Mouse (Mus musculus): Measurements from ENCODE around the gene Cped1. TPM values are rescaled to one million over a fixed set of nuclear protein-coding genes. Genes with fewer than 3 reads are reported as not detected.

Gene Cped1
- polyA plus RNA-seq, 1 experiment from 2014 or later: 22.5 TPM

DNA sequence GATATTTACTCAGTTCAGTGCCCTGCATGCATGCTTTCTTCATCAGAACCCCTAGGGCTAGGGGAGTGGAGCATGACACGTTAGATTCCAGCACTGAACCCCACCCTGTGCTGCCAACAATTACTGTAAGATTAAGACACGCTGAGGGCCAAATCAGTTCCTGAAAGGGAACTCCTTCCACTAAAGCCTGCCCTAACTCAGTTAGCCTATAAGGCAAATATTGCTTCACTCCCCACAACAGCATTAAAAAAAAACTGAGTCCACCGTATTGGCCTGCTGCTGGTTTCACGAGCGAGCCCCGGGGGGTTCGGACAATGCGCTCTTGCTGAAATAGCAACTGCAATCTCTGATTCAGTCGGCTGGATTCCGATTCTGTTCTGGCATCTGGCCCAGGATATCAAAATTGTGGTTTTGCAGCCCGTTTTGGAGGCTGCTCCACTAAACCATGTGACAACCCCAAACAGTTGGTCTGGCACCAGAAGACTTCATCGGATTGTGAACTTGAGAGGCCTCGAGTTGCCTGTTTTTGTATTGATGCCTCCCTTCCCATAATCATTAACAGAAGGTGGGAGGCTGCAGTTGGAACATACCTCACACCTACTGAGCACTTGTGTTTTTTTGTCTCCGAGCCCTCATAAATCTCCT is 294.6 kb downstream of the Cped1 start:
- H3K9me3 ChIP-seq (ENCODE audit: control insufficient read depth, low read length): no peaks in the 10 kb centered on the region
- no peak overlapping the region for H3K4me2 ChIP-seq (replicated peaks; ENCODE audit: low read depth, low read length)
- 64% methylated on average over 14 of the region's 14 CpGs for WGBS
- DNase-seq (ENCODE audit: low spot score) (no peak), ATAC-seq (ENCODE audit: low FRiP score) (no peak)
- H3K27ac ChIP-seq (ENCODE audit: low read depth, low read length): no peak overlapping the region
- H3K4me1 ChIP-seq (replicated peaks; ENCODE audit: control insufficient read depth, insufficient read depth, low read length): no peaks in the 10 kb centered on the region
- H3K4me3 ChIP-seq (ENCODE audit: low read depth, low read length): no peak overlapping the region
- no peak overlapping the region for H3K9ac ChIP-seq (ENCODE audit: low read depth, low read length)
- no peaks in the 10 kb centered on the region for H3K36me3 ChIP-seq (ENCODE audit: control insufficient read depth, insufficient read depth, low read length)
- no peaks in the 10 kb centered on the region for H3K27me3 ChIP-seq (ENCODE audit: control insufficient read depth, insufficient read depth, low read length)

DNA sequence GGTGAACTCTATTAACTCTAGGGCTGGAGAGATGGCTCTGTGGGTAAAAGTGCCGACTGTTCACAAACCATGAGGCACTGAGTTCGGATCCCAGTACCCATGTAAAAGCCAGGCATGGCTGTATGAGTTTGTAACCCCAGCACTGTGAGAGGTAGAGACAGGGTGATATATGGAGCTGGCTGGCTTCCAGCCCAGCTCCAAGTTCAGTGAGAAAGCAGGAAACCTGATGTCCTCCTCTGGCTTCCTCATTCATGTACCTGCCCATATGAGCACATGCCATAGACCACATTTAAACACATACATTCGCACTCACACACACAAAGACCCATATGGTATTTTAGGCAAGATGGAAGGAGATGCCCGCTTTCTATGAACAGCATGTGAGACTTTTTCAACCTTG is 296.7 kb downstream of the Cped1 start:
- no peak overlapping the region for H3K27ac ChIP-seq (ENCODE audit: low read depth, low read length)
- DNase-seq (ENCODE audit: low spot score) (no peak), ATAC-seq (ENCODE audit: low FRiP score) (no peak)
- peaks cover 8% of the 10 kb centered on the region; the same call in 1 of the 2 replicates for H3K27me3 ChIP-seq (ENCODE audit: control insufficient read depth, insufficient read depth, low read length)
- no peak overlapping the region for H3K4me2 ChIP-seq (replicated peaks; ENCODE audit: low read depth, low read length)
- no peaks in the 10 kb centered on the region for H3K4me1 ChIP-seq (replicated peaks; ENCODE audit: control insufficient read depth, insufficient read depth, low read length)
- WGBS: 88% methylated on average over 4 of the region's 4 CpGs
- H3K4me3 ChIP-seq (ENCODE audit: low read depth, low read length): no peak overlapping the region
- H3K9me3 ChIP-seq (ENCODE audit: control insufficient read depth, low read length): no peaks in the 10 kb centered on the region
- H3K36me3 ChIP-seq (ENCODE audit: control insufficient read depth, insufficient read depth, low read length): no peaks in the 10 kb centered on the region
- no peak overlapping the region for H3K9ac ChIP-seq (ENCODE audit: low read depth, low read length)

DNA sequence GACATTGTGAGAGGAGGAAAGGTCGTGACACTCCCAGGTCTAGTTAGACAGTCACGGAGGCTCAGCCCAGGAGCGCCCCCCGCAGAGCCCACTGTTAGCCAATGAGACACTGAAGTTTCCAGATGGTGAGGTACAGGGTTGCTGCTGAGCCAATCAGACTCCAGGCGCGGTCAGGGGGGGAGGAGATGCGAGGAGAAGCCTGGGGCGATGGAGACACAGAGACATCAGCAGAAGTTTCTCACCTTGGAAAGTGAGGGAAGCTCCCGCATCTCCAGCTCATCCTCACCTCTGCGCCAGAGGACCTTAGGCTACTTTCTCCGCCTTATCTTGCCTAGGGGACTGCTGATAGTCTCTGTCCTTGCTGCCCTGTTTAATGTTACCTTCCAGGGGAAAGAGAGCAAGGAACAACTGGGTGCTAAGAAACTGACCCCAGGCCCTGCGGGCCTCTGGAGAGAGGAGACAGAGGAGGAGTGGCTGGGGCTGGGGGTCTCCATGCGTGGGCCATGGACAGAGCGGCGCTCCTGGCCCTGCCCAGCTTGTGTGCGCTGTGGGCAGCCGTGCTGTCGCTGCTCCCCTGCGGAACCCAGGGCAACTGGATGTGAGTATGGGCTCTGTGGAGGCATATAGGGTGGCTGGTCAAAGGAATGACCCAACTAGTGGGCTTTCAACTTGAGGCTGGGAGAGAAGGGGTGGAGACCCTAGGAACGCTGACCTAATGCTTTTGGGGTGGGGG is 302.5 kb downstream of the Cped1 start, which contains the start of gene Wnt16:
Gene Wnt16 (plus strand): TSS at position 224 of the 733 bp plus-strand sequence.
- Histone ChIP-seq H3K4me1 (replicated peaks; ENCODE audit: control insufficient read depth, insufficient read depth, low read length) (peaks cover 10% of the 10 kb centered on the region; the same call in 1 of the 2 replicates), H3K4me3 (ENCODE audit: low read depth, low read length) (peak within 1 kb of the TSS; percentile 37), H3K9ac (ENCODE audit: low read depth, low read length) (no peak within 1 kb of the TSS), H3K9me3 (ENCODE audit: control insufficient read depth, low read length) (no peaks in the 10 kb centered on the region), H3K27me3 (ENCODE audit: control insufficient read depth, insufficient read depth, low read length) (peaks cover 40% of the 10 kb centered on the region), H3K27ac (ENCODE audit: low read depth, low read length) (no peak within 1 kb of the TSS), H3K36me3 (ENCODE audit: control insufficient read depth, insufficient read depth, low read length) (no peaks in the 10 kb centered on the region), H3K4me2 (replicated peaks; ENCODE audit: low read depth, low read length) (peak within 1 kb of the TSS; percentile 73)
- ATAC-seq (ENCODE audit: low FRiP score) (peak; percentile 79), DNase-seq (ENCODE audit: low spot score) (peak; percentile 44)
- 2% methylated on average over 20 of the region's 20 CpGs for WGBS

DNA sequence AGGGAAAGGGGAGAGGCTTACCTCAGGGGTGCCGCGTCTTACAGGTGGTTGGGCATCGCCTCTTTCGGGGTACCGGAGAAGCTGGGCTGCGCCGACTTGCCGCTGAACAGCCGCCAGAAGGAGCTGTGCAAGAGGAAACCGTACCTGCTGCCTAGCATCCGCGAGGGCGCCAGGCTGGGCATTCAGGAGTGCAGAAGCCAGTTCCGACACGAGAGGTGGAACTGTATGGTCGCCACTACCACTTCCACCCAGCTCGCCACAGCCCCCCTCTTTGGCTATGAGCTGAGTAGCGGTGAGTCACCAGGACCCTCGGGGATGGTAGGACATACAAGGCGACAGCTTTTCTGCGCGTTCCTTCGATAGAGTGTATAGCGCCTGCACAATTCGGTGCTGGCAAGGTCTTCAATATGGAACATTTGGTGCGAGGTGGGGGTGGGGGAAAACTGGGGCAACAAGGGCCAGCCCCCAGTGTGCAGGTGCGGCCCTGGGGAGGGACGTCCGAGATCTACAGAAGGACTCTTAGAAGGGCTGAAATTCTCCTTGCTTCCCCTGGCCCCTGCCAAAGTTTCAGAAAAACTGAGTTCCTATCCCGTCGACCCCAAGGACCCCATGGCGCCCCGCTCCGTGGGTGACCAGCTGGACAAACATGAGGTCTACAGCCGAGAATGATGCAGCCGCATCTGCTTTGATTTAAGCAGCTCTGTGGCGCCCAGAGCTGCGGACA is 303.2 kb downstream of the Cped1 start:
- DNase-seq (ENCODE audit: low spot score) (peak; percentile 59), ATAC-seq (ENCODE audit: low FRiP score) (peak; percentile 78)
- Histone ChIP-seq H3K27ac (ENCODE audit: low read depth, low read length) (no peak overlapping the region), H3K9me3 (ENCODE audit: control insufficient read depth, low read length) (no peaks in the 10 kb centered on the region), H3K27me3 (ENCODE audit: control insufficient read depth, insufficient read depth, low read length) (peaks cover 40% of the 10 kb centered on the region), H3K36me3 (ENCODE audit: control insufficient read depth, insufficient read depth, low read length) (no peaks in the 10 kb centered on the region), H3K4me1 (replicated peaks; ENCODE audit: control insufficient read depth, insufficient read depth, low read length) (peaks cover 10% of the 10 kb centered on the region; the same call in 1 of the 2 replicates), H3K9ac (ENCODE audit: low read depth, low read length) (no peak overlapping the region), H3K4me2 (replicated peaks; ENCODE audit: low read depth, low read length) (peak overlapping the region; percentile 73), H3K4me3 (ENCODE audit: low read depth, low read length) (peak overlapping the region; percentile 37)
- WGBS: under 1% methylated on average over 38 of the region's 38 CpGs

DNA sequence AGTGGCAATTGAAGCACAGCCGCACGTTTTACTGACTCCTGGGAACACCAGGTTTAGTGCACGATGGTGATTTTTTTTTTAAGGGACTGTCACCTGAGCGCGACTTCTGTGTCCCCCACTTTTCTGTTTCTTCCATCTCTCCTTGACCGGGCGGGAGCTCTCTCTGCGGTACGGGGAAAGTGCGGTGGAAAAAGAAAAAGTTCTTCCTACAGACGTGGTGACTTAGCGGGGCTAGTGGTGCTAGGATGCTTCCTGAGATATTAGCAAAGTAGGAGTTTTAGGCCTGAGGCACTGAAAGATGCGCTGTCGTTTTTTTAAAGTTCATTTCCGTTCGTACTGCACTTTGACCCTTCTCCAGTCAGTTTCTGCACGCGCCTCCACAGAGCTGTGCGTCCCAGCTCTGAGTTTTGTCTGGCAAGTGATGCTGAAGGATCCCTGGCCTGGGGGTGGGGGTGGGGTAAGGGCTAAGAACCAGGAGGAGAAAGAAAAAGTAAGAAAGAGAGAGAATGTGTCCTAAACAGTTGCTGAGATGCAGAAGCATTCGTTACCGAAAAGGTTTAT is 303.8 kb downstream of the Cped1 start:
- Histone ChIP-seq H3K4me2 (replicated peaks; ENCODE audit: low read depth, low read length) (peak overlapping the region; percentile 73), H3K27me3 (ENCODE audit: control insufficient read depth, insufficient read depth, low read length) (peaks cover 40% of the 10 kb centered on the region), H3K36me3 (ENCODE audit: control insufficient read depth, insufficient read depth, low read length) (no peaks in the 10 kb centered on the region), H3K27ac (ENCODE audit: low read depth, low read length) (no peak overlapping the region), H3K4me3 (ENCODE audit: low read depth, low read length) (peak overlapping the region; percentile 37), H3K9ac (ENCODE audit: low read depth, low read length) (no peak overlapping the region), H3K4me1 (replicated peaks; ENCODE audit: control insufficient read depth, insufficient read depth, low read length) (peaks cover 10% of the 10 kb centered on the region; the same call in 1 of the 2 replicates), H3K9me3 (ENCODE audit: control insufficient read depth, low read length) (no peaks in the 10 kb centered on the region)
- WGBS: 3% methylated on average over 21 of the region's 21 CpGs
- ATAC-seq (ENCODE audit: low FRiP score): no peak
- peak; percentile 34 for DNase-seq (ENCODE audit: low spot score)

DNA sequence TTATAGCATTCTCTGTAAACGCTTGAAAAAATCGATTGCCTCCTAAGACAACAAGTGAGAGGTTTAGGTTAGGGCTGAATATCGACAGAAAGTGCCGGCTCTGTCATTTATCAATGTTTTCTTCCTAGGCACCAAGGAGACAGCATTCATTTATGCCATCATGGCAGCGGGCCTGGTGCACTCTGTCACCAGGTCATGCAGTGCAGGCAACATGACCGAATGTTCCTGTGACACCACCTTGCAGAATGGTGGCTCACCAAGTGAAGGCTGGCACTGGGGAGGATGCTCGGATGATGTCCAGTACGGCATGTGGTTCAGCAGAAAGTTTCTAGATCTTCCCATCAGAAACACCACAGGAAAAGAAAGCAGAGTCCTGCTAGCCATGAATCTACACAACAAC is 305.1 kb downstream of the Cped1 start:
- H3K27ac ChIP-seq (ENCODE audit: low read depth, low read length): no peak overlapping the region
- H3K36me3 ChIP-seq (ENCODE audit: control insufficient read depth, insufficient read depth, low read length): no peaks in the 10 kb centered on the region
- H3K9ac ChIP-seq (ENCODE audit: low read depth, low read length): no peak overlapping the region
- ATAC-seq (ENCODE audit: low FRiP score): no peak
- H3K27me3 ChIP-seq (ENCODE audit: control insufficient read depth, insufficient read depth, low read length): peaks cover 43% of the 10 kb centered on the region
- peaks cover 10% of the 10 kb centered on the region; the same call in 1 of the 2 replicates for H3K4me1 ChIP-seq (replicated peaks; ENCODE audit: control insufficient read depth, insufficient read depth, low read length)
- DNase-seq (ENCODE audit: low spot score): no peak
- H3K4me3 ChIP-seq (ENCODE audit: low read depth, low read length): no peak overlapping the region
- WGBS: 74% methylated on average over 8 of the region's 8 CpGs
- H3K4me2 ChIP-seq (replicated peaks; ENCODE audit: low read depth, low read length): no peak overlapping the region
- no peaks in the 10 kb centered on the region for H3K9me3 ChIP-seq (ENCODE audit: control insufficient read depth, low read length)

DNA sequence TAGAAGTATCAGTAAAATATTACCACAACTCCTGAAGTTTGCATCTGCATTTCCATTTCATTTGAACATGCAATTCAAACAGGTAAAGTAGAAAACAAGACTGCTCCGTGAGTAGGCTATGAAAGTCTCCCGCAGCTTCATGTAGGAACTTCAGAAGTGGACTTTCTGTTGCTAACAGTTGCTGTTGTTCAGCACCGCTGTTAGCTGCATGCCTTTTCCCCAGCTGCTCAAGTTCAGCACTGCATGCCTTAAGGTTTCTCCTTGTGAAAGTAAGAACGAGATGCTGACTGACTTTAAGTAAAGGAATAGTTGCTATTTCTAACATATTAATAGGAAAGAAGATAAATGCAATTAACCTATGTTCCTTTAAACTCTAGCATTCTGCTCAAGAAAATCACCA is 306.3 kb downstream of the Cped1 start:
- H3K27me3 ChIP-seq (ENCODE audit: control insufficient read depth, insufficient read depth, low read length): peaks cover 38% of the 10 kb centered on the region
- H3K36me3 ChIP-seq (ENCODE audit: control insufficient read depth, insufficient read depth, low read length): no peaks in the 10 kb centered on the region
- no peak overlapping the region for H3K9ac ChIP-seq (ENCODE audit: low read depth, low read length)
- peaks cover 10% of the 10 kb centered on the region; the same call in 1 of the 2 replicates for H3K4me1 ChIP-seq (replicated peaks; ENCODE audit: control insufficient read depth, insufficient read depth, low read length)
- WGBS: 35% methylated on average over 4 of the region's 4 CpGs
- H3K9me3 ChIP-seq (ENCODE audit: control insufficient read depth, low read length): no peaks in the 10 kb centered on the region
- H3K4me3 ChIP-seq (ENCODE audit: low read depth, low read length): no peak overlapping the region
- no peak overlapping the region for H3K27ac ChIP-seq (ENCODE audit: low read depth, low read length)
- ATAC-seq (ENCODE audit: low FRiP score) (no peak), DNase-seq (ENCODE audit: low spot score) (peak; percentile 22)
- no peak overlapping the region for H3K4me2 ChIP-seq (replicated peaks; ENCODE audit: low read depth, low read length)

DNA sequence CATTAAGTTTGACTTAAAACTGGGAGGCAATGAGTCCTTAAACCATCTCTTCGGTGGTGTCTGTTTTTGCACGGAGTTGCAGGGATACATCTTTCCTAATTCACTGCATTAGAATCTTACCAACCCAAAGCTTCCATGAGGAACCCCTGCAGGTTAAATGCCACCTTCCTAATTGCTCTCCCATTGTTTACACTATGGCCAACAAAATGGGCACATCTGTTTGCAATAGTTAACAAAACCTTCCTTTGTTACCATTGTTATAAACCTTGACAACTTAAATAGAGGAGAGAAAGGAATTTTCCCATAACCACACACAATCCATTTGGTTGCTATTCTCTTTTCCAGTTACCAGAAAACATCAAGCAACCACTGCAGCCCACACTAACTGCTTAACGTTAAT is 308.2 kb downstream of the Cped1 start:
- DNase-seq (ENCODE audit: low spot score) (no peak), ATAC-seq (ENCODE audit: low FRiP score) (no peak)
- Histone ChIP-seq H3K4me3 (ENCODE audit: low read depth, low read length) (no peak overlapping the region), H3K36me3 (ENCODE audit: control insufficient read depth, insufficient read depth, low read length) (no peaks in the 10 kb centered on the region), H3K9ac (ENCODE audit: low read depth, low read length) (no peak overlapping the region), H3K4me1 (replicated peaks; ENCODE audit: control insufficient read depth, insufficient read depth, low read length) (peaks cover 6% of the 10 kb centered on the region; the same call in 1 of the 2 replicates), H3K27ac (ENCODE audit: low read depth, low read length) (no peak overlapping the region), H3K4me2 (replicated peaks; ENCODE audit: low read depth, low read length) (no peak overlapping the region), H3K27me3 (ENCODE audit: control insufficient read depth, insufficient read depth, low read length) (peaks cover 20% of the 10 kb centered on the region), H3K9me3 (ENCODE audit: control insufficient read depth, low read length) (no peaks in the 10 kb centered on the region)
- 51% methylated on average over 3 of the region's 3 CpGs for WGBS
